Mouse (Mus musculus) G1E (cell line): ENCODE data around the gene Fubp1.

Experiments used
- CTCF ChIP-seq: IDR thresholded peaks from 2 replicates; pipeline ENCODE4 v1.5.1; 2012; ENCODE audit warnings: low read depth, low read length, inconsistent platforms, mixed read lengths
- TAL1 ChIP-seq: conservative IDR thresholded peaks from 2 replicates; pipeline ENCODE4 v1.6.1; 2012; ENCODE audit warnings: low read depth, low read length, inconsistent platforms, mixed read lengths

DNA sequence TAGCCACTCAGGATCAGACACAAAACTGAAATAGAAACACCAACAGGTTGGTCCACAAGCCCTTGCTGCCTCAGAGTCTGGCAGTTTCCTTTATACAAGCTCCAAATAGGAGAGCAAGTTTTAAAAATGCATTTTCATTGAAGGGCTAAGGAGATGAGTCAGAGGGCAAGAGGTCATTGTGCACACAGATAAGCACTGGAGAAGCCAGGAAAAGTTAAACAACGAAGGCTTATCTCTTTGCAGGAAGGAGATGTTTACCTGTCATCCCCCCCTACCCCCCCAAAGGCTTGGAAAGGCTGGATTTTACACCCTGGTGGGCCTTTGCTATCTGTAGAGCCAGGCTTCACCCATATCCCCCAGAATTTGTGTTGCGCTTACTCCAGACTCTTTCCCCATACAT lies 39.0 kb upstream of the Fubp1 start:
- no peak for TF ChIP-seq CTCF
- TF ChIP-seq TAL1: no peak
